Mouse (Mus musculus): ENCODE results near the gene Mindy3.
"Not testable (repeated sequence)": the region's sequence is repeated elsewhere in the genome, so short reads cannot be mapped to it uniquely, and the experiment has no call there.

The Mindy3 gene

DNA sequence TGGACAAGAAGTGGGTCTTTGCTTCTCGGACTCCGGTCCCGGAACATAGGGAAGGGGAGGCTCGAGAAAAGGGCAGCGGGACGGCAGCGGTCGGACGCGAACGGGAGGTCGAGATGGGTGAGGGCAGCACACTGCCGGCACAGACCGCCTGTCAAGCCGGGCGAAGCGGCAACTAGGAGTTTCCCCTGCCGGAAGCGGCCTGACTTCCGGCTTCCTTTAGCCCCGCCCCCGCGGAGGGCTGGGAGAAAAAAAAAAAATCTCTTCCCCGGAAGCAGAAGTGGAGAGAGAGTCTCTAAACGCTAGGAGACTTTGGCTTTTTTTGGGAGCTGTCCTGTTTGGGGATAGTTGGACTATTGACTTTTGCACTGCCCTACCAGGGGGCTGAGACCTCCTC, at the start of gene Mindy3:
Gene Mindy3, minus strand, starts transcription at position 209 of the 394 bp plus-strand sequence.
- peak; percentile 85 for DNase-seq

- DNase-seq, result no peak
Measured at GRCm38 (mm10) chr2:12459732-12460131, 40.5 kb upstream of the Mindy3 start.

DNA sequence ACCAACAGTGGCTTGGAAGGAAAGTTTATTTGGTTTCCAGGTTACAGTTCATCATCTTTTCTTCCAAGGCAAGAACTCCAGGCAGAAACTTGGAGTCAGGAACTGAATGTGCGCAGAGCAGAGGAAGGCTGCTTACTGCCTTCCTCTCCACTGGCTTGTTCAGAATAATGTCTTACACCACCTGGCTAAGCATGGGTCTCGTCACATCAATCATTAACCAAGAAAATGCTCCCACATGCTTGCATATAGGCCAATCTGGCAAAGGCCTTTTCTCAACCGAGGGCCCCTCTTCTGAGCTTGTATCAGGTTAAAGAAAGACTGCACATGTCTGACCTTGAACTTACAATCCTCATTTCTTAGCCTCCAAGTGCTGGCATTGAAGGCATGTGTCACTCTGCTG, 30.8 kb upstream of the Mindy3 start:
- DNase-seq, result no peak

DNA sequence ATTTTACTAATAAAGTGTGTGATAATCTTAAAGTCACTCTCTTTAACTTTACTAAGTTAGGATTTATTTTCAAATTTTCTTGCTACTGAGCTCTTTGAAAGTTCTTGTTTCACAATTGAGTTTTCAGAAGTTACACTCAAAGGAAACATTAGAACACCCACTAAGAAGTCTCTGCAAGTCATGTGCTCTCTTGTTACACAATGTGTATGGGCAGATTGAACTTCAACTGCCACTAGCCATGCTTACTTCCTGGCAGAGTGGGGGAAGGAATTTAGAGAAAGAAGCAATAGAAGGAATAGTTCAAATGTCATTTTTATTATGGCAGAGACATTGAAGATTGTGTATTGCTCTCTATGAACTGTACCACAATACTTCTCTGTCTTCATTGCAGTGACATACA, 20.9 kb upstream of the Mindy3 start:
- DNase-seq, result no peak

DNA sequence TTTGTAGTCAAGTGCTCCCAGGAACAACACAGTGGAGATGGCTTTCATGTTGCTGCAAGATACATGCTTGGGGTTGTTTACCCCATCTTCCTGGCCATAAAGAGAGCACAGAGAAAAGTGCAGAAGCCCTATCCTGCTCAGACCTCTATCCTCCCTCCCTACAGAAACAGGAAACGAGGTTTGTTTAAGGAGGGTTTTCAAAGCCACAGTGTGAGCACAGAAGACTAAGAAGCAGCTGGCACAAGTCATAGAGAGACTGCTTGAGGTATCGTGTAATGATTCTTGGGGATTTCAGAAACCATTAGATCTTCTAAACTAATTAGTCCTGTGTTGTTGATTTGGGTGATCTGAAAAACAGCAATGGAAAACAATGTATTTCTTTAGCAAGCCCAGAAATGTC, 20.3 kb upstream of the Mindy3 start:
- no peak for DNase-seq

GRCm38 (mm10) chr2:12438181-12438580, 18.9 kb upstream of the Mindy3 start:
- DNase-seq, result no peak

- no peak for DNase-seq
Measured at GRCm38 (mm10) chr2:12432055-12432454, 12.8 kb upstream of the Mindy3 start.

GRCm38 (mm10) chr2:12424374-12424773, 5.1 kb upstream of the Mindy3 start:
- no peak for DNase-seq

- not testable (repeated sequence) for DNase-seq
Measured at GRCm38 (mm10) chr2:12423426-12423825, 4.2 kb upstream of the Mindy3 start.

DNA sequence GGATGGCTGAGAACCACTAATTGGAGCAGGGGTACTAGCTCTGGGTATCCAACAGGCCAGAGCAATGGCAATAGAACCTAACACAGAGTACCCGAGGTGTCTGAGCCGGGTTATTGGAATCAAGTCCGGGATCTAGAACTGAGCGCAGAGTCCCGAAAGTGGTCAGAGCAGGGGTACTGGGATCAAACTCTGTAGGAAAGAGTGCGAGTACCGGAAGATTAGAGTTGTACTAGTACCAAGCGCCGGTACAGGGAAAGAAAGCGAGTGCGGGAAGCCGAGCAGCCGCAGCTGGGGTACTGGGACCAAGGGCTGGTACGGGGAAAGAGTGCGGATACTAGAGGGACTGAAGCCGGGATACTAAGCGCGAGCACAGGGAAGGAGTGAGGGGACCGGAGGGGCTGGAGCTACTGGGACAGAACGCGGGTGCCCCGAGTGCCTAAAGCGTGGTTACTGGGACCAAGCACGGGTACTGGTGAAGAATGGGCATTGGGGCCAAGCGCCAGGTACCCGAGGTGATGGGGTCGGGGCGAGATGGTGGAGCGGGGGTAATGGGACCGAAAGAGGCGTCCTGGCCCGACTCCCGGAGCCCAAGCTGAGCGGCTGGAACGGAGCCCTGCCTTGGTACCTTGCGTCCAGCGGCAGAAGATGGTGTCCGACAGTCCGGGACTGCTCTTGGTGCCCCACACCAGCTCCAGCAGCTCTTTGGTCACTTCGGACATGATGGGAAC, 572 bp downstream of the Mindy3 start:
- DNase-seq, result no peak

DNA sequence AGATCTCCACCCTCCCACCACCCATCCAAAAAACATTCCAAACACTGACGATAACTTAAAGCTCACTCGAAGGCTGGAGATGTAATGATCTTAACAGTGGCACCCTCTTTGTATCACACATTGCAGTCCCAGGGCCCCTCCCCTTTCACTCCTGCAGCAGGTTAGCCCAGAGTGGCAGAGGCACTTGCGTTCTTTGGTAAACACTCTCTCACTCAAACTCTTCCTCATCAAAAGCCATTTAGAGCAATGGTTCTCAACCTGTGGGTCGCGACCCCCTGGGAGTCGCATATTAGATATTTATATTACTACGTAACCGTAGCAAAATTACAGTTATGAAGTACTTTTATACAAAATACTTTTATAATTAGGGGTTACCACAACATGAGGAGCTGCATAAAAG, 1.1 kb downstream of the Mindy3 start:
- DNase-seq, result no peak

DNA sequence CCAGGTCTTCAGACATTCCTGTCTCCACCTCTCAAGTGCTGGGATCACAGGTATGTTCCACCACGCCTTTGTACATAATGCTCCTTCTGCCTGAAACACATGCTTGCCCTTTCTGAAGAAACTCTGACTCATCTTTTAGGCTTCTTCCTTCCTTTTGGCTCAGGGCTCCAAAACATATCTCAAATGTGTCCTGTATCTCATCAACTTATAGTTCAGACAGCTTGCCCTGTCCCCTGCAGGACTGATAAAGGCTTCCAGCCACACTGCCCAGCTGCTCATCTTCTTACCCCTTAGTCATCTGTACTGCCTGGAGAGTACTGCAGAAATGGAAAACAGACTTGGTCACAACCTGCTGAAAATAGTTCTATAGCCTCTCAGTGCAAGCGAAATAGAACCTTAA, 7.0 kb downstream of the Mindy3 start:
- no peak for DNase-seq

DNA sequence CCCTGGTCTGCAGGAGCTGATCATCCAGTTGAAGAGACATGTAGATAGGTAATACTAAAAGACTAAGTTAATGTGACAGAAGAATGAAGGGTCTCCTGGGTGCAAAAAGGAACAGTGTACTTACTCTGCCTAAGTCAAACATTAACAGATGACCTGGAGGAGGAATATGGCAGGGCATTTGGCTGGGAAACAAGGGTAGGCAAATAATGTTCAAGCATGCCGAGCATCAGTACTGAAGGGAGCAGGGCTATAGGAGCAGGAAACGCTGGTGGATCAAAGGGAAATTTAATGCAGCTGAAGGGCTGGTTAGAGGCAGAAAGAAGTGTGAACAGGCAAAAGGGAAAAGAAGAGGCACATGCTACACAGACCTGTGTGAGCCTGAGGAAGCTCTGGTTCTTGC, 8.1 kb downstream of the Mindy3 start:
- DNase-seq, result no peak

GRCm38 (mm10) chr2:12406737-12407136, 12.5 kb downstream of the Mindy3 start:
- no peak for DNase-seq

GRCm38 (mm10) chr2:12402469-12402868, 16.8 kb downstream of the Mindy3 start:
- no peak for DNase-seq

DNA sequence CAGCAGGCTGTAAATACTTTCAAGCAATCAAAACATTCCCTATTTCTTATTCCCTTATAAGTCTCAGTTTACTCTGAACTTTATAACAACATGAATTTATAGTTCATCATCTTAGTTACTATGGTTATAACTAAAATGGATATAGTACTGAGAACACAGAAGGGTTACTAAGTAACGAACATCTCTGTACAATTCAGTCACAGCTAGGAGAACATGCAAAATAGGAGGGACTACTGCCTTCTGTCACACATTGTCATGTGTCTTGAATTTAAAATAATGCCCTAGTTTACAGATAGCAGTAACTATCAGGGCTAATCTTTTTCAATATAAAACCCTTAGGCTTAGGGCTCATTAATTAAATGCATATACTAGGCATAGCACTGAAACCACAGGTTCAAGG, 18.1 kb downstream of the Mindy3 start:
- DNase-seq, result no peak

DNA sequence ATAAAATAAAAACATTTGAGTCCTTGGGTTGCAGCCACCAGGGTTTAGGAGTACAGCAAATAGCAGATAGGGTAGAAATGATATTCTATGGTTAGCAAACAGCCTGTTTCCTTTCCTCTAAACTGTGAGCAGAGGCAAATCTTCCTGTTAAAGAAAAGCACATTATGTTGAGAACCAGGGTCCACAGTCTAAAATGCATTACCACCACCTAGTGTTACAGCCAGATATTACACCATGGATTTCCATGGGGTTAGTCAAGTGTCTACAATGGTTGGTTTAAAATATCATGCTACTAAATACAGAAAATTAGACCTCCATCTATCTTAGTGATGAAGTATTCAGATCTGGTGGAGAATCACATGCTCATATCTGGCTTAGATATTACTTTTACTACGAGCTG, 30.2 kb downstream of the Mindy3 start:
- no peak for DNase-seq

GRCm38 (mm10) chr2:12388569-12388968, 30.7 kb downstream of the Mindy3 start:
- DNase-seq, result no peak

- no peak for DNase-seq
Measured at GRCm38 (mm10) chr2:12384389-12384788, 34.9 kb downstream of the Mindy3 start.

GRCm38 (mm10) chr2:12382650-12383049, 36.6 kb downstream of the Mindy3 start:
- no peak for DNase-seq

DNA sequence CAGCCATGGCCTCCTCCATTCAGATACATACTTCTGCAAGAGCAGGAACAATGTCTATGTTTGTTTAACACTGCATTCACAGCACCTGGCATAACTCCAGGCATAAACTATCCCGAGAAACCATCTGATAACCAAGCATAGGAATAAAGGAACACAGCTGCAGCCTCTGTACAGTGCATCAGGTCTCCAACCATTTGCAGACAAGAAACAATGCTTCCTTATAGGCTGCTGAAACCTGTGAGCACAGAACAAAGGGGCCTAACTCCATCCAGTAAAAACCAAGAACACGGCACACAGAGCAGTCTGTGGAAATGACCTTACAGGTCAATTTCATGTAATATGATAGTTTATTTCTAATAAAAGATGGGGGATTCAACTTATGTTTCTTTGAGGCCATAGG, 39.0 kb downstream of the Mindy3 start:
- no peak for DNase-seq

GRCm38 (mm10) chr2:12378591-12378990, 40.7 kb downstream of the Mindy3 start:
- DNase-seq, result no peak

DNA sequence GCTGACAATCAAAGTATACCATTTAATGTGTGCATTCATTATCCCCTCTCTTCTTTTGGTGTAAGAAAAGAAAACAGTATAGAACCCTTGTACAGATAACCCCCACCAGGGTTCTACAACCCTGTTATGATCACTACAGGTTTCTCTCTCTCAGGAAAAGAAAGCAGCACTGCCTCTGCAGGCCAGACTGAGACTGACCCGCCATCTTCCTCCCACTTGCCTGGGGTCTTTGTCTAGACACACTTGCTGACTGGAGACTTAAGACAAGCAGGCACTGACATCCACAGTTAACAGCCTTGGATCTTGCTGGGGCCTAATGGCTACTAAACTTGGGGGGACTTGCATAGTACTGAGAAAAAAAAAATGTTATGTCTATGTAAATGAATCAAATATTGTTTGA, 42.2 kb downstream of the Mindy3 start:
- no peak for DNase-seq

DNA sequence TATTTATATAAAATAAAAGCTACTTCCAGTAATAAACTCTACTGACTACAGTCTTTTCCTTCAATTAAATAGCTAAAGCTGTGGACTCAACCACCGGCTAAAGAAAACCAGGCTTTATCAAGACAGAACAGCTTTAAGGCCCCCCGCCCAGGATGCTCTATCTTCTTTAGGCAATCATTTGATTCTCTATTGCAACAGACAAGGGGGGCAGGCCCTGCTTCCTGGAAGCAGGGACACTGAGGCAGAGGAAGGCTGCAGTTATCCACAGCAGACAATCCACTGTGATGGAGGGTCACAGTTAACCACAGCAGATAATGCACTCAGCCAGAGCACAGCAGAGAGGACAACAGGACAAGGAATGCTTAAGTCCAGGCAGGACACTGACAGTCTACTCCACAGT, 46.4 kb downstream of the Mindy3 start:
- no peak for DNase-seq

- no peak for DNase-seq
Measured at GRCm38 (mm10) chr2:12371401-12371800, 47.9 kb downstream of the Mindy3 start.
